Mouse (Mus musculus) urinary bladder, adult 2 months (tissue): ENCODE measurements at regions not wholly inside any gene's neighbourhood (a gene's known extent, or its start where the extent isn't known, plus 50 kb on each side); places are given as distances from the start of the nearest gene placed in this dataset.
A peak's percentile ranks its signal among the peaks of the same experiment; 100 is the strongest.

ENCODE experiments used
- DNase-seq: peaks from one replicate; pipeline ENCODE4 v3.0.0; 2022; ENCODE audit warnings: low spot score

DNA sequence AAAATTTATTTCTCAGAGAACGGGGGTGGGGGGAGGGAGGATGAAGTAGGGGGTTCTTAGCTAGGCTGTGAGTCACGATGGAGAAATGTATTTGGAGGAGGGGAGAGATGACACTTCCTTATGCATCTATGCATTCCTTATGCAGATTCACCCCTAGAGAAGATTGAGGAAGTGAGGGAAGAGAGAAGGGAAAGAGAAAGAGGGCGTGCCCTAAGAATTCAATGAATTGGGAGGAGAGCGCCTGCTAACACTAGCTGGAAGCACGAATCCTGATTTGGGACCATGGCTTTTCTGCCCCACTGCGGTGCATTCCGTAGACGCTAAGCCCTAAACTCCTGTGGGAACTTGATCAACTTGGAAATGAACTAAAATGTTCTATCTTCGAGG is 56.1 kb downstream of the Foxi3 start:
- no peak for DNase-seq

DNA sequence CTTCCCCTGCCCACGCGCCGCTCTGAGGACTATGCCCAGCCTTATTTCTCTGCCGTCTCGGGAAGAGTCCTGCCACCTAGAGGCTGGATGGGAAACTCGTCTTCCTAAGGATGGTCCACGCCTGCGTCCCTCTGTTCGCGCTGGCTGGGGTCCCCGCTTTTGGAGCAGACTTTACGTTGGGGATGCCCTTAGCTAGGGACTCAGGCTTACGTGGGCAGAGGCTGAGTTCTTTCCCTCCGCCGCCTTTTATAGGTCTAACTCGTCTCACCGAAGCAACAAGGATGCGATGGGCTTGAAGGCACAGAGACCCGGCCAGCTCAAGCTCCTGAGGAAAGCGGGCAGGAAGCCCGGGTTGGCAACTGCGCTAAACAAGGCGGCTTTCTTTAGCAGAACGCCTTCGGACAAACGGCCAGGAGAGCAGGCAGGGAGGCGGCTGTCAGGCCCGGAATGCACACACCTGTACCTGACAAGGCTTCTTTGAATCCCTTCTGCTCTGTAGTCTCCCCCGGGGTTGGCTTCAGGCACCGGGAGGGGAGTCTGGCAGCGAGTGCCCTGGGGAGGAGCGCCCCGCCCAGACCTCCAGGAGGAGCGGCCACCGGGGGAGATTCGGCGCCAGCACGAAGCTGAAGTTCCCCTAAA is 56.6 kb downstream of the Foxi3 start:
- peak; percentile 23 for DNase-seq

DNA sequence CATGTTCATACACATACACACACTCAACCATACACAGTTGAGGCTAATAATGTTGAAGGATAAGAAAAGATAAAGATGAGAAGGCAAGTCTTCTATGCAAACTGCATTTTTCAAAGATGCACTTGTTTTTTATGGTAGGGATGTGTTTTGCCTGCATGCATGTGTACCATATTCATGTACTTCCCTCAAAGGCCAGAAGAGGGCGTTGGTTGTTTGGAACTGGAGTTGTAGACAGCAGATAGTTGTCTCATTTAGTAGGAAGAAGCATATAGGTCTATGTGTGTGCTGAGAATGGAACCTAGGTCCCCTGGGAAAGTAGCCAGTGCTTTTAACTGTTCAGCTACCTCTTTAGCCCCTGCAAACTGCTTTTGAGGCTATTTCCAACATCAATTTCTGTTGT is 60.1 kb downstream of the Foxi3 start:
- no peak for DNase-seq

DNA sequence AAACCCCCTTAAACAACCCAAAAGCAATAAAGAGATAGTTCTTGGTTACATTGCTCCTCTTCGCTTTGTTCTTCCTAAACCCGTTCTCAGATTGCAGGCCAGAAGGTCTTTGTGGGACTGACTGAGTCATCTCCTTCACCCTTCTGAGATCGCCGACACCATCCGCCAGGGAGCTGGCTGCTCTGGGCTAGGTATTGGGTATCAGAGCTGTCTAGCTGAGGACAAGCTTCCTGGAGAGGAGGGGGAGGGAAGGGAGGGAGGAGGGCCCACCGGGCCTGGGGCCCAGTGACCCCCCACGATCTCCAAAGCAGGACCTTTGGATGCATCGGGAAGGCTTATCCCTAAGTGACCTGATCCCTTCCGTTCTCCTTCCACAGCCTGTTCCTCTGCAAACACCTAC is 65.0 kb downstream of the Foxi3 start:
- no peak for DNase-seq

DNA sequence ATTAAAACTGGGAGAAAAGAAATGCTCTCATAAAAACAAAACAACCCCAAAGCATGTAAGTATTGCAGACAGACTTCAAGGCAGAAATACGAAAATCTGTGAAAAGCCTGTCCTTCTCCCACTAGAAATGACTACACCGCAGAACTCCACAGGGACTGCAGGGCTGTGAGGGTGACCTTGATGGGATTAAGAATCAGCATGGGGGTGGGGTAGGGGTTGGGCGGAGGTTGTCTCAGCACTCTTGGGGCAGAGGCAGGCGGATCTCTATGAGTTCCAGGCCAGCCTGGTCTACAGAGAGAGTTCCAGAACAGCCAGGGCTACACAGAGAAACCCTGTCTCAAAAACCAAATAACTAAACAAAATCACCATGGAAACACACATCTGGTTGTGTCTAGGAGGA is 69.1 kb downstream of the Foxi3 start:
- DNase-seq: no peak

DNA sequence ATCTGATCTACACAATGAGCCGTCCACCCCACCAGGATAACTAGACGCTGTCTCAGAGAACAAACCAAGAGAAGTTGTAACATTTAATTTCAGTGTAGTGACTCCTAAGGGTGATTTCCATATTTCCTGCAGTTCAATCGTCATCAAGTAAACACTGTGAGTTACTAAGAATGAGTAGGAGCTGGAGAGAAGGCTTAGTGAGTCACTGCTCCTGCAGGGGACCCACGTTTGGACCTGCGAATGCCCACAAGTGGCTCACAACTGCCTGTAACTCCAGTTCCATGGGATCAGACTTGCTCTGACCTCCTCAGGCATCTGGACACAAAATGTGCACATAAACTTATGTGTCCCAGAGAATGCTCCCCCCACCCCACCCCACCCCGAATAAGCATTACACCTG is 73.3 kb downstream of the Foxi3 start:
- DNase-seq: no peak

DNA sequence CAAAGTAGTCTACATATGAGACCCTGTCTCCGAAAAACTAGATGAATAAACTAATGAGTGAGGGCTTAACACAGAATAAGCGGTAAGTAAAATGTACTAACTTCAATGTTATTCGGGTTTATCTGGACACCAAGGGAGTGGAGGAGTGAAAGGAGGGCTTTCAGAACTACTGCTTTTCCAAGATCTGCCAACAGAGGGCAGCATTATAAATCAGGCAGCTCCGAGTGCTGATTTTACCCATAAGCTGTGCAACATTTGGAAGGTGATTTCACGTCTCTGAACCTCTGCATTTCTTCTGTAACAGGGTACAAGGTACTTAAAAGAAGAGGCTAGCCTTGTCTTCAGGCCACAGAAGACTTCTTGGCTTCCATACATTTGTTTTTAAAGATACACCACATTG is 74.2 kb downstream of the Foxi3 start:
- no peak for DNase-seq

DNA sequence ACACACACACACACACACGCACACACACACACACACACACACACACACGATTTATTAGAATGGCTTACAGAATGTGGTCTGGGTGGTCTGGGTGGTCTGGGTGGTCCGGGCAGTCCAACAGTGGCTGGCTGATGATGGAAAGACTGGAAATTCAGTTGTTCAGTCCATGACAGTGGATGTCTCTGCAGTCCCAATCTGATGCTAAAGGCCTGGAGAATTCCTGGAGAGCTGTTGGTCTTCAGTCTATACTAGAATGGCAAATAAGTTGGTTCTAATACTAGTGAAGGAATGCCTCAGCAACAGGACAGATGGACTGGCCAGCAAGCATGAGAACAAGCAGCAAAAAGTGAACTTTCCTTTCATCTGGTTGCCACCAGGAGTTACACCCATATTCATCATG is 87.9 kb downstream of the Foxi3 start:
- DNase-seq: no peak

DNA sequence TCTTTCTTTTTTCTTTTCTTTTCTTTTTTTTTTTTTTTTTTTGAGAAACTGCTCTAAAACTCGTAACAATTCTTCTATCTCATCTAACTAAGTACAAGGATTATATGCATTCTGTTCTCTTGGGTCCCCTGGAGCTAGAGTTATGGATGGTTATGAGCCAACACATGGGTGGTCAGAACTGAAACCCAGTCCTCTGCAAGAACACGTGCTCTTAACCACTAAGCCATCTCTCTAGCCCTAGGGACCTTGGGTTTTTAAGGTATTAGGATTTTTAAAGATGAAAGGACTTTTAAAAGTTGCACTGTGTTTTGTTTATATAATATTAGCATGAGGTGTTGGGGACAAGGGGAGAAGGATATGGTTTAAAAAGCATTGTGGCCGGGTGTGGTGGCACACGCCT is 88.9 kb downstream of the Foxi3 start:
- no peak for DNase-seq

DNA sequence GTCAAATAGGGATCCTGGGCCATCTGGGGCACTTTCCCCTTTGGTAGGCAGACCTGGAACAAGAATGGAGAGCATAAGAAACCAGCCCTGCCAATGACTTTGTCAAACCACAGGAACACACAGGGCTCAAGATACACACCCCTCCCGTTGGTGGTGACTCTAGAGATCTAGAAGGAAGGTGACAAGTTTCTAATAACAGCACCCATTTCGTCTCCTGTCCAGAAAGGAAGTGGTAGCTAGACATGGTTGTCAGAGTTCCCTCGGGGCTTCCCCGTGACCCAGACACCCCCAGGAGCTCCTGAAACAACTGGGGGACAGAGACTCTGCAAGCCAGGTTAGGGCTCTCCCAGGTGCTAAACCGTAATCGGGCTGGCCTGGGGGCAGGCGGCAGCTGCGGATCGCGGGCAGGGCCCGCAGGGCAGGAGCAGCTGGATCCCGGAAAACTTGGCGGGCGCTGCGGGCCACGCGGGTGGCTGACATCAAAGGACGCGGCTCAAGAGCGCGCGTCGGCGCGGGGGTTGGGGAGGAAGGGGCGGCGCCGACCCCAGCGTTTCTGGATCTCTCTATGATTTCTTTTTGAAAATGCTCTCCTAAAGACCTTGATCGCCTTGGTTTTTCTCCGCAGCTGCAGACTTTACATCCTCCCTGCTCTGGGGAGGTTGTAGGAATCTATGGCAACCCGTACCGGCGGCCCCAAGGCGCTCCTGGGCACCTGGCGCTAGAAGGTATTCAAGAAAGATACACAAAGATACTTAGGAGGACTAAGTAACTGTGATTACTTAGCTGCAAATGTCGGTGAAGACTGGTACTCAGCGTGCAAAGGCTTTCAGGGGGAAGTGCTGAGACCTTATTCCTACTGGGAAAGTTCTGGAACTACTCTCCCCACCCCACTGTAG is 92.1 kb downstream of the Foxi3 start:
- no peak for DNase-seq

DNA sequence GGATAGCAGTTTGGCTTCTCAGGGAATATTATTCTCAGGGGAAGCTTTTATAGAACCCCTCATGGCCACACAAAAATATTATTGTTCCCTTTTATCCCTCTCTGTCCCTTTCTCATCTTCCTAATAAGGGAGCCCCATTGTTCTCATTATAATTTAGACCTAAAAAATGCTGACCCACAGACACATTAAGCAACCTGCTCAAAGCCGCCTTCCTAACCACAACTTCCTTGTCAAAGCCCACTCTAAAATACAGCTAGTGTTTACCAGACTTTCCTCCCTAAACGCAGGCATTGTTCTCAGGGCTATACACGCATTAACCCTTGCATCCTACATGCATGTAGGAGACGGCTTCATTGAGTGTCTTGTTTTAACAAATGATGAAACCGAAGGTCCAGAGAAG is 93.9 kb downstream of the Foxi3 start:
- DNase-seq: no peak

DNA sequence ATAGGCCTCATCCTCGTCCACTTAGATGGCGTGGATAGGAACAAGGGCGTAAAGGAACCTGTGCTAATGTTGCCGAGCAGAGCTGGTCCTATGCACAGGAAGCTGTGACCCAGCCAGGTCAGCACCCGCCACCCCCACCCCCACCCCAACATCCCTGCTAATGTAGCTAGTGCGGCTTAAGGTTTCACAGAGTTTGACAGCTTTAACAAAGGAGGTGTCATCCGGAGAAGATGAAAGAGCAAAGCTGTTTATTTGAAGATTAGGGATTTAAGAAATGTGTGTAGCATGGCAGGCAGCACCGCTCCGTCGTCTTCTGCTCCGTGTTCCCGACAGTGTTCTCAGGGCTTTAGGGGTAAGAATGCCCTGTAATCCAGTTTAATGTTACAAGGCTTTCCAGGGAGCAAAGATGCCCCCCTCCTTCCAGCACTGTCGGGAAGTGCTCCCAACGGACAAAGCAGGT is 93.5 kb downstream of the Thnsl2 start:
- no peak for DNase-seq

DNA sequence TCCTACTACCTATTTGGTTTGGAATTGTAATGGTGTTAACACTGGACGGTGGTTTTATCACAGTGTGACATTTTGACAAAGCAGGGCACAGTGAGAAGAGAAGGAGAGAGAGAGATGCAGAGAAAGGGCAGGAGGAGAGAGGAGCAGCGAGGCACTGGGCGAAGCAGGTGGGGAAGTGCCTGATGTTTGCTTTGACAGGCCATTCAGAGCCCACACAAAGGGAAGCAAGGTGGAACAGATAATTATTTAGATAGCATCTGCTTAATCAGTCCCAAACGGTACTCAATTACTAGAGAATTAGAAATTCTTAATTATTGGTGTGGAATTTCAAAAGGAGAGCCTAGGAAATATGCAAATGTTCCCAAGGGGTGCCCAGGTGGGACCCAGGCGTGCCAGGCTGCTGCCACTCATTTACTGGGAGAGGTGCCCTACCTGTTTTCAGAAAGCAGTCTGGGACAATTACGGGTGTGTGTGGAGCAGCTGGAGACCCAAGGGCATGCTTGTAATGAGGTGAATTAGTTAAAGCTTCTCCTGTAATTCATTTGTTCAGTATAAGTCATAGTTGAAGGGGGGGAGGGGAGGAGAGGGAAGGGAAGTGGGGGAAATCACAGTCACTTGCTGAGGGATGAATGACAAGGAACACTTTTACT is 86.9 kb downstream of the Thnsl2 start:
- DNase-seq: no peak

DNA sequence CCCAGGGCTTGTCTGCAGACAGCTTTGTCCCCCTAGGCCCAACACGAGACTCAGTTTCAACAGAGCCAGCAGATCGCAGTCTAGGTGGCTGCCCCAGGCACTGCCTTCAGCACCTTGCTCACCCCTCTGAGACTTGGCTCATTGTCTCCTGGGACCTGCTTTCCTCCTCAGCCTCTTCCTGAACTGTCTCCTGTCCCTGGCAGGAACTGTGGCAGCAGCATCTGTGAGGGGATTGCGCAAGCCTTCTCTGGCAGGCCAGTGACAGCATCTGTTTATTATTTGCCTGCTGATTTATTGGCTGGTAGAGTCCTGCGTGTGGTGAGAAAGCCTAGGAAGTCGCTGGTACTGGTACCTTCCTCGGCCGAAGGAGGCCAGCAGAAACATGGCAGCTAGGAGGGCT is 84.1 kb downstream of the Thnsl2 start:
- DNase-seq: no peak

DNA sequence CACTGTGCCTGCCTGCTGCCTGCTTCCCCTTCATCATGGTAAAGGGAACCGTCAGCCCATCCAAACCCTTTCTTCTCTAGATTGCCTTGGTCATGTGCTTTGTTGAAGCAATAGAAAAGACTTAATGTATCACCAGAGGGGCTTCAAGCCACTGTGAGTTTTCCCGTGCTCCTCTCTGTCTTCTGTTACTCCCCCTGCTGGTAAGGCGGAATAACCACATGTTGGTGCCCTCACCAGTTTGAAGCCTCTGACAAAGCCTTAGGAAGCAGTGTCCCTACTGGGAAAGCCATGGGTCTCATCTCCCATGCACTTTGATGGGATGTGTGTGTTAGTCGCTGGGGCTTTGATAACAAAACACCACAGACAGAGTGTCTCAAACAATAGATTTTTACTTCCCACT is 81.3 kb downstream of the Thnsl2 start:
- no peak for DNase-seq

DNA sequence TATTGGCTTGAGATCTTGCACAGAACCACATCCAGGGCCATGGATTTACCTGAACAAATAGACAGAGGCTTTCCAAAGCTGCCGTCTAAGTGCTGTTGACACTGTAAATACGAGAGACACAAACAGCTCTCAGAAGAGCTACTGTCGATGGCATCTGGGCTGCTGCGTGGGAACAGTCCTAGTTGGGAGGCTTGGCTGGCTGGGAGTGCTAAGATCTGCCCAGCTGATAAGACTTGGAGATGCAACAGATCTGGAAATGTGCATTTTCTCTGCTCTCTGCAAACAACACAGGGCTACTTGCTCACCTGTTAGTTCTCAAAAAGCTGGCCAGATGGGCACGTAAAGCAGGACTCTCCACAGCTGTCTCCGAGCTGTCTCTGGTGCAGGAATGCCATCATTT is 78.8 kb downstream of the Thnsl2 start:
- DNase-seq: no peak

DNA sequence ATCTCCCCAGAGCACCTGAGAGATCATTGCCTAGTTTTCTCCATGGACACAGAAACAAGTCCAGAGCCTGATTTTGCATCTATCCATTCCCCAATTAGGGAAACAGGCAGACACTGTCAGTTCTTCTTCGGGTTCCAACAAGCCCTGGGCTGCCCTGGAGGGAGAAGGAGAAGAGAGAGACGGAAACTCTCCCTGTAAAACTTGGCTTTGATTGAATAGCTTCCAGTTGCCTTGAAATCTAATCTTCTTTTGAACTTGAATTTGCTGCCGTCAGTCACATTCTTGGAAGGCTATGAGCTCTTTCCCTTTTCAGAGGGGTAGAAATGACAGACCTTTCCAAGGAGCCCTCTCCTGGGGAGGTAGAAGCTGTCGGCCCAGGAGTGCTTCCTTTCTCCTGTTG is 75.0 kb downstream of the Thnsl2 start:
- no peak for DNase-seq

DNA sequence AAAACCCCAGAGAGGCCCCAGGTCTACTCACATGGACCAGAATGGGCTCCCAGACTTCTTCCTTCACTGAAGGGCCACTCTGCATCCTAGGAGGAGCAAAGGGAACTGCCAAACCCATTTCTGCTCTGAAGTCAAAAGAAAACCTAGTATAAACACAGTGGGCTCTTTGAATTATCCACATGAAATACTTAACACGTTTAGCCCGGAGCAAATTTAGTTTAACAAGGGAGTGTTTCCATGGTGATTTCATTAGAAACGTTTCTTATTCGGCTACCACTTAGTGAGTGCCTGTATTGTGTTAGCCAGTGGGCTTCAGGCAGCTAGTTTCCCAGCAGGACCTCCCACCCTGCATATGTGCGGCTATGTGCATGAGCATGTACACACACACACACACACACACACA is 69.4 kb downstream of the Thnsl2 start:
- DNase-seq: no peak
